Mouse (Mus musculus) limb, embryonic 10.5 days (tissue): ENCODE measurements at regions not wholly inside any gene's neighbourhood (a gene's known extent, or its start where the extent isn't known, plus 50 kb on each side); places are given as distances from the start of the nearest gene placed in this dataset.

Source experiments
- DNase-seq: peaks from one replicate; pipeline ENCODE4 v3.0.0-alpha.2; 2017; ENCODE audit warnings: low spot score
- H3K27ac ChIP-seq: fragments of 300-500 bp; sonication (generic); 2 replicates; pipeline ENCODE4 v1.5.1; 2016; ENCODE audit warnings: mild to moderate bottlenecking
- H3K27me3 ChIP-seq: fragments of 300-500 bp; sonication (generic); 2 replicates; pipeline ENCODE4 v1.6.1; 2016; ENCODE audit warnings: low read depth, mild to moderate bottlenecking; ENCODE audit not compliant: poor library complexity, severe bottlenecking
- H3K36me3 ChIP-seq: fragments of 300-500 bp; sonication (generic); 2 replicates; pipeline ENCODE4 v1.6.1; 2016; ENCODE audit warnings: mild to moderate bottlenecking, moderate library complexity
- H3K4me1 ChIP-seq: fragments of 300-500 bp; sonication (generic); 2 replicates; pipeline ENCODE4 v1.6.1; 2016
- H3K4me3 ChIP-seq: fragments of 300-500 bp; sonication (generic); 2 replicates; pipeline ENCODE4 v1.5.1; 2016; ENCODE audit warnings: mild to moderate bottlenecking, moderate library complexity
- H3K9me3 ChIP-seq: fragments of 300-500 bp; sonication (generic); replicated peaks from 2 replicates; pipeline ENCODE4 v1.6.1; 2016; ENCODE audit warnings: mild to moderate bottlenecking
- WGBS: fragments of 180-500 bp; shearing (Covaris S2); methylation state at CpG from one replicate; pipeline ENCODE4 v1.1.7; 2016; 5-methylcytosine and 5-hydroxymethylcytosine counted together

- no peak for DNase-seq
- no peak overlapping the region for H3K4me3 ChIP-seq
- 39% methylated on average over 3 of the region's 3 CpGs for WGBS
These were observed 55.6 kb downstream of the Irf2bp2 start for GRCm38 (mm10) chr8:126538136-126538535.

GRCm38 (mm10) chr8:126536928-126537618, 56.7 kb downstream of the Irf2bp2 start:
- H3K9me3 ChIP-seq = no peaks in the 10 kb centered on the region
- H3K36me3 ChIP-seq = no peaks in the 10 kb centered on the region
- peak overlapping the region; percentile 74 for H3K27ac ChIP-seq
- DNase-seq = no peak
- no peak overlapping the region for H3K4me3 ChIP-seq
- peaks cover 46% of the 10 kb centered on the region for H3K4me1 ChIP-seq
- WGBS = 30% methylated on average over 6 of the region's 6 CpGs
- H3K27me3 ChIP-seq = no peaks in the 10 kb centered on the region

More at GRCm38 (mm10) chr8:126538136-126538535, 55.6 kb downstream of the Irf2bp2 start:
- peak overlapping the region; percentile 47 for H3K27ac ChIP-seq
- H3K27me3 ChIP-seq = no peaks in the 10 kb centered on the region
- H3K4me1 ChIP-seq = peaks cover 42% of the 10 kb centered on the region
- H3K9me3 ChIP-seq = no peaks in the 10 kb centered on the region
- H3K36me3 ChIP-seq = no peaks in the 10 kb centered on the region

GRCm38 (mm10) chr8:126536132-126536927, 57.5 kb downstream of the Irf2bp2 start:
- H3K4me1 ChIP-seq = peaks cover 46% of the 10 kb centered on the region

DNA sequence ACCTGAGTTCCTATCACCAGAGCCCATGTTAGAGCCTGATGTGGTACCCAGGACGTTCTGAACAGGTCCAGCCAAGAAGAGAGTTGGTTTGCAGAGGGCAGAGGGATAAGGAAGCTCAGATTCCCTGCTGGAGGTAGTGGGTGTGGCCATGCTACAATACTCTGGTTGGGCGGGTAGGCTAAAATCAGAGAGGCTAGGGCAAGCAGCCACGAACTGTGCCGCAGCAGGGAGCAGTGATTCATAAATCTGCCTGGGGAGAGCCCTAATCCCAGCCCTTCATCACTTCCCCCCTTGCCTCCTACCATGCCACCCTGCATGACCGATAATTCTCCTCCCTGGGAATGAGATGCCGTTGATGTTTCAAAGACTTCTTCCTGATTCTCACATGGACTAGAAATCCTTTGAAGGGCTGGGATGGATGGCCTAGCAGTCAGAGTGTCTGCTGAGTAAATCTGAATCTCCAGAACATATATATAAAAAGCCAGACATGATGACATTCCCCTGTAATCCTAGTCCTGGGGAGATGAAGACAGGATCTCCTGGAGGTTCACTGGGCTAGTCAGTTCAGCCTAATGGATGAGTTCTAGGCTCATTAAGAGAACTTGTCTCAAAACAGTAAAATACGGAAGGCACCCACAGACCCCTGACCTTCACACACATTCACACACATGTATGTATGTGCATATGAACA, 57.6 kb upstream of the Tarbp1 start:
- no peak overlapping the region for H3K4me3 ChIP-seq
- H3K27me3 ChIP-seq = no peaks in the 10 kb centered on the region
- DNase-seq = no peak
- 27% methylated on average over 7 of the region's 7 CpGs for WGBS
- no peaks in the 10 kb centered on the region for H3K9me3 ChIP-seq
- H3K4me1 ChIP-seq = peaks cover 27% of the 10 kb centered on the region
- no peaks in the 10 kb centered on the region for H3K36me3 ChIP-seq
- no peak overlapping the region for H3K27ac ChIP-seq

More at GRCm38 (mm10) chr8:126536132-126536927, 57.5 kb downstream of the Irf2bp2 start:
- Histone ChIP-seq H3K4me3 (no peak overlapping the region), H3K27me3 (no peaks in the 10 kb centered on the region), H3K36me3 (no peaks in the 10 kb centered on the region), H3K9me3 (no peaks in the 10 kb centered on the region), H3K27ac (peak overlapping the region; percentile 74)
- no peak for DNase-seq
- WGBS = 26% methylated on average over 11 of the region's 11 CpGs

DNA sequence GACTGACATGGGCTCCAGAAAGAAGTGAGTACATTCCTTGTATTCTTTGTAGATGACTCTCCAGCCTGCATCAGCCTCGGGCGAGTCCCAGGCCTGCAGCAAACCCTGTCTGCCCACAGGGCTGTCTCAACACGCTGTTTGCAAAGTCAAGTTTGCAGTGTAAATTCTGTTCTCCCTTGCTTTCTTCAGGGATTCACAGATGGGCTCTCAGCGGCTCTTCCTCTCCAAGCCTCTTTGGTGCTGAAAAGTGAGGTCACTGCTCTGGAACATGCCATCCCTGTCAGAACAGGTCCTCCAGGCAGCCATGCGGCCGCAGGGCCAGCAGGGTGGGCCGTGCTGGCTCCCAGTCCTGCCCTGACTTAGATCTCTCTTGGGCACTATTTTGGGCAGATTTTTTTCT, 56.6 kb upstream of the Tarbp1 start:
- H3K27me3 ChIP-seq = no peaks in the 10 kb centered on the region
- no peaks in the 10 kb centered on the region for H3K36me3 ChIP-seq
- DNase-seq = no peak
- no peak overlapping the region for H3K4me3 ChIP-seq
- no peaks in the 10 kb centered on the region for H3K9me3 ChIP-seq
- H3K27ac ChIP-seq = no peak overlapping the region
- 83% methylated on average over 7 of the region's 7 CpGs for WGBS
- H3K4me1 ChIP-seq = peaks cover 17% of the 10 kb centered on the region

DNA sequence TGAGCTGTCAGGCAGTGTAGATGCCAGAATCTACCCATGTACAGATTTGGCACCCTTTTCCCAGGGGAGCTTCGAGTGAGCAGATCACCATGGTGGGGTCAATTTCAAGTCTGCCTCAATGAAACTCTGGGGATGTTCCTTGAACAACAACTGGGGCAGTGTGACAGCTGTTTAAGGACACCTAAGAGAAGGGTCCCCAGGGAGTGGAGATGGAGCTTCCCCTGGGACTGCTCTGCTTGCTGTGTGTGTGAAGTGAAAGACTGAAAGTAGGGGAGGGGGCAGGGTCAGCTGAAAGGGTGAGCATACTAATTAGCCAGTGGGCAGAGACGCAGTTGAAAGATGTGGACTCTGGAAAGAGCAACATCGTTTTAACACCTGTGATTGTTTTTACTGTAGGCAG, 54.5 kb upstream of the Tarbp1 start:
- Histone ChIP-seq H3K4me1 (peaks cover 12% of the 10 kb centered on the region), H3K36me3 (no peaks in the 10 kb centered on the region), H3K9me3 (no peaks in the 10 kb centered on the region), H3K27ac (no peak overlapping the region), H3K4me3 (no peak overlapping the region), H3K27me3 (no peaks in the 10 kb centered on the region)
- no peak for DNase-seq
- 35% methylated on average over 3 of the region's 3 CpGs for WGBS

DNA sequence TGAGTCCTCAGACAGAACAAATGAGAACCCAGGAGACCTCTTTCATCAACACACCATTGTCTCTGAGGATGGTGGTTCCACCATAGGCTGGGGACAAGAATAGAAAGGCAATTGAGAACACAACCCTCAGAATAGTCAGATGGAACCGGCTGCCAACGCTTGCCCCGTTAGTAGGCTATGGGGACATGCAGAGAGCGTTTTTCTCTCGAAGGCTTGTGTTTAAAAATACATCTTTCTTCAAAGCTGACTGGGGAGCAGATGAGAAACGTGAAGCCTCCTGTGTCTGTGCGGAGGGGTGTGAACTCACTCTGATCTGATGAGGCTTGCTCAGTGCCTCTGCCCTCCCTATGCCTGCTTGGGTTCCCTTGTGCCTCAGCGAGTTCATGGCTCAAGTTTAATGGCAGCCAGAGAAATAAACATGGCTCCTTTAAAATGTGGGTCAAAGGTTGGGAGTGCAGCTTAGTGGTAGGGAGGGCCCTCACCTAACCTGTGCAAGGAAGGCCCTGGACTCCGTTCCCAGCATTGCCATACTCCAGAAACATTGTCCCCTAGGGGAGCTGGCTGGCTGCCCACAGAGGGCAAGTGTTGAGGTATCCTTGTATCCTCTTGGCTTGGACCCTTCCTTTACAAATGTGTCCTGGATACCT, 53.7 kb upstream of the Tarbp1 start:
- 79% methylated on average over 9 of the region's 9 CpGs for WGBS
- no peak for DNase-seq
- no peak overlapping the region for H3K27ac ChIP-seq
- no peaks in the 10 kb centered on the region for H3K9me3 ChIP-seq
- H3K4me1 ChIP-seq = peaks cover 12% of the 10 kb centered on the region
- H3K4me3 ChIP-seq = no peak overlapping the region
- H3K36me3 ChIP-seq = no peaks in the 10 kb centered on the region
- no peaks in the 10 kb centered on the region for H3K27me3 ChIP-seq

GRCm38 (mm10) chr8:126526864-126527571, 52.2 kb upstream of the Tarbp1 start:
- peaks cover 10% of the 10 kb centered on the region for H3K4me1 ChIP-seq
- H3K27ac ChIP-seq = no peak overlapping the region
- no peak overlapping the region for H3K4me3 ChIP-seq
- H3K9me3 ChIP-seq = no peaks in the 10 kb centered on the region
- no peaks in the 10 kb centered on the region for H3K27me3 ChIP-seq
- DNase-seq = no peak
- WGBS = 54% methylated on average over 14 of the region's 14 CpGs
- H3K36me3 ChIP-seq = no peaks in the 10 kb centered on the region

DNA sequence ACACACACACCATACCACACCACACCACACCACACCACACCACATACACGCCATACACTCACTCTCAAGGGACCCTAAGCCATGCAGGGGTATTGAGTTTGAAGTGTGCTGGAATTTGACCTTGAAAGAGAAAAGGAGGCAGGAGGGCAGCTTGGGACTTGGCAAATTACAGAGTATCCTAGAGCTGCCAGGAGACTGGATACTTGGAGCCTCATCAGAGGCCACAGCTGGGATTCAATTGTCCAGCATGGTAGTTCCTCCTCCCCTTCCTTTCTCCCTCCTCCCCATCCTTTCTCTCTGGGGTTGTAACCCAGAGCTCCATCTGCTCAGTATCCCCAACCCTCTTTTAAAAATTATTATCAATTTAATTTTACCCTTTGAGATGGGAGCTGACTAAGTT, 50.7 kb upstream of the Tarbp1 start:
- DNase-seq = no peak
- H3K4me1 ChIP-seq = peaks cover 10% of the 10 kb centered on the region
- 96% methylated on average over 1 of the region's 1 CpGs for WGBS

More for the DNA sequence above, 50.7 kb upstream of the Tarbp1 start:
- Histone ChIP-seq H3K27me3 (no peaks in the 10 kb centered on the region), H3K9me3 (no peaks in the 10 kb centered on the region), H3K36me3 (no peaks in the 10 kb centered on the region), H3K27ac (no peak overlapping the region), H3K4me3 (no peak overlapping the region)
